Mouse (Mus musculus) midbrain, embryonic 10.5 days (tissue): ENCODE measurements around the gene Prkce. TPM values are rescaled to one million over a fixed set of nuclear protein-coding genes. Genes with fewer than 3 reads are reported as not detected.
A peak's percentile ranks its signal among the peaks of the same experiment; 100 is the strongest.

Experiments used
- DNase-seq: peaks from one replicate; pipeline ENCODE4 v3.0.0-alpha.2; 2017; ENCODE audit warnings: low spot score
- H3K27ac ChIP-seq: fragments of 300-500 bp; sonication (generic); replicated peaks from 2 replicates; pipeline ENCODE4 v1.5.1; 2016; ENCODE audit warnings: mild to moderate bottlenecking
- H3K27me3 ChIP-seq: fragments of 300-500 bp; sonication (generic); 2 replicates; pipeline ENCODE4 v1.6.1; 2016; ENCODE audit warnings: low read depth, mild to moderate bottlenecking; ENCODE audit not compliant: poor library complexity, severe bottlenecking
- H3K36me3 ChIP-seq: fragments of 300-500 bp; sonication (generic); 2 replicates; pipeline ENCODE4 v1.6.1; 2016; ENCODE audit warnings: mild to moderate bottlenecking, moderate library complexity
- H3K4me1 ChIP-seq: fragments of 300-500 bp; sonication (generic); 2 replicates; pipeline ENCODE4 v1.6.1; 2016
- H3K4me3 ChIP-seq: fragments of 300-500 bp; sonication (generic); 2 replicates; pipeline ENCODE4 v1.5.1; 2016; ENCODE audit warnings: mild to moderate bottlenecking, moderate library complexity
- H3K9me3 ChIP-seq: fragments of 300-500 bp; sonication (generic); replicated peaks from 2 replicates; pipeline ENCODE4 v1.6.1; 2016; ENCODE audit warnings: mild to moderate bottlenecking
- WGBS: fragments of 180-500 bp; shearing (Covaris S2); methylation state at CpG from one replicate; pipeline ENCODE4 v1.1.7; 2016; 5-methylcytosine and 5-hydroxymethylcytosine counted together
- polyA plus RNA-seq: library from polyadenylated mRNA; unstranded; fragments of >200 nt; fragmentation: Nextera tagmentation; extraction: Ambion mirVana; gene quantifications from 2 replicates; pipeline ENCODE4 v1.2.1, GENCODE M21; 2016

Prkce gene
- polyA plus RNA-seq, 1 experiment from 2014 or later, result 2.9 TPM

DNA sequence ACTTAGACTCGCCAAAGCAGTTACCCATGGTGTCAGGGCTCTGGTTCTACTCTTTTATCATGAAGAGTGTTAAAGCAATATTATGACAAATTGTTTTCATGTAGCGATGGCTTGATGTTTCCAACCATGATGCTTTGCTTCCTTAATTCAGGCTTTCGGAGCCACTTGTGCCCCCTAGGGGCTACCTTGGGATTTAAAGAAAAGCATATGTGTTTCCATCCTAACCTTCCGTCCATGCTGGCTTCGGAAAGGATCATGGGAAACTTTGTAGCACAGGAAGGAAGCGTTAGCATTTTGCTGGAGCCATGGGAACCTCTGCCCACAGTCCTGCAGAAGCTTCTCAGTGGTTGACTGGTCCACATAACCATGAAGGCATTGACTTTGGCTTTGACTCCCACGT lies 351.0 kb downstream of the Prkce start:
- Histone ChIP-seq H3K4me3 (no peak overlapping the region), H3K4me1 (no peaks in the 10 kb centered on the region), H3K27ac (no peak overlapping the region), H3K9me3 (no peaks in the 10 kb centered on the region), H3K36me3 (no peaks in the 10 kb centered on the region), H3K27me3 (no peaks in the 10 kb centered on the region)
- WGBS, result 90% methylated on average over 7 of the region's 7 CpGs
- DNase-seq, result no peak

DNA sequence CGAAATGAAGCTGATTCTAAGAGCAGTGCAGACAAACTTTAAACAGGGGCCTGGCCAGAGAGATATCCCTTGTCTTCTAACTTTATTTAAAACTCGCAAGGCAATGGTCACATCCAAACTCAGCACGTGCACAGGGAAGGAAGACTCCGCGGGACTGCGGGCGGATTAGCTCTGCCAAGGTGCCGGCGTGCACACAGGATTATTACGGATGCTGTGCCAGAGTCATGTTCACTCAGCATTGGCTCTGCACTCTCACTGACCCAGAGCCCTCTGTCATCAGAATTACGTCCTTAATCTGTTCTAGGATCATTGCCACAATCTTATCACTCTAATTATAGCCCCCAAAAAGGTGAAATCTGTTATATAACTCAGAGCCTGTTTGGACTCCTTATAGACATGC lies 353.7 kb downstream of the Prkce start:
- WGBS, result 93% methylated on average over 11 of the region's 11 CpGs
- no peaks in the 10 kb centered on the region for H3K27me3 ChIP-seq
- H3K9me3 ChIP-seq, result no peaks in the 10 kb centered on the region
- no peaks in the 10 kb centered on the region for H3K4me1 ChIP-seq
- no peak for DNase-seq
- no peak overlapping the region for H3K27ac ChIP-seq
- H3K4me3 ChIP-seq, result no peak overlapping the region
- no peaks in the 10 kb centered on the region for H3K36me3 ChIP-seq

DNA sequence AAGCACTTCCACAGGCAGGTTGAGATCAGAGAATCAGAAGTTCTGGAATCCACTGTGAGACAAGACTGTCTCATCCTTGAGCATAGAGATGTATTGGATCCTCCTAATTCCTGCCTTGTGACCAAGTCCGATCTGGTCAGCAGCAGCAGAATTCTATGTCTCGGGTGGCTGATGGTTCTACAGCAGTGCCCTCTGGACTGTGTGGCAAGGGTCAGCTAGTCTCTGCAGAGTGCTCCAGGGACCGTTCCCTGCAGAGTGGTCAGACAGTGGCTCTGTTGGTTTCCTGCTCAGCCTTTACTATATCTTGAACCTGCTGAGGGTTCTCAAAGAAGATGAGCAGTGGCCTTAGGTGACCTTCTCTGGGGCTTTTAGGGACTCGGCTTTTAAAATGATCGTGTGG lies 355.1 kb downstream of the Prkce start:
- 96% methylated on average over 5 of the region's 5 CpGs for WGBS
- H3K27ac ChIP-seq, result no peak overlapping the region
- H3K27me3 ChIP-seq, result no peaks in the 10 kb centered on the region
- DNase-seq, result no peak
- no peaks in the 10 kb centered on the region for H3K4me1 ChIP-seq
- H3K9me3 ChIP-seq, result no peaks in the 10 kb centered on the region
- no peaks in the 10 kb centered on the region for H3K36me3 ChIP-seq
- H3K4me3 ChIP-seq, result no peak overlapping the region

DNA sequence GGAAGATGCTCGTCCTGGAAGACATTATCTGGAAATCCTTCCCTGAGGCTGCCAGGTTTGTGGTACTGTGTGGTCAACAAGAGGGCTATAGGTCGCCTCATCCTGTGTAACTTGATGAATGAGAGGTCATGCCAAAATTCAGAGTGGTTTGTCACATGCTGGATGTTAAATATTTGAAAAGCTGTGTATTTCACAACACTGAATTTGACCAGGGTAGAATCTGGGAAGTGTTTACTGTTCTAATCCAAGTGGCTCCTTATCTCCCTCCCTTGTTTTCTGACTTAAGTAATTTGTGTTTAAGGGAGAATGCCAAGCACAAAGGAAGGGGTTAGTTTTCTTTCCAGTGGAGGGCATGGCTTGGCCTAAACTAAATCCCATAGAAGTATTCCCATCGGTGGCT lies 355.8 kb downstream of the Prkce start:
- no peak overlapping the region for H3K27ac ChIP-seq
- H3K27me3 ChIP-seq, result no peaks in the 10 kb centered on the region
- H3K9me3 ChIP-seq, result no peaks in the 10 kb centered on the region
- WGBS, result 86% methylated on average over 3 of the region's 3 CpGs
- no peak for DNase-seq
- H3K4me3 ChIP-seq, result no peak overlapping the region
- no peaks in the 10 kb centered on the region for H3K36me3 ChIP-seq
- H3K4me1 ChIP-seq, result no peaks in the 10 kb centered on the region

DNA sequence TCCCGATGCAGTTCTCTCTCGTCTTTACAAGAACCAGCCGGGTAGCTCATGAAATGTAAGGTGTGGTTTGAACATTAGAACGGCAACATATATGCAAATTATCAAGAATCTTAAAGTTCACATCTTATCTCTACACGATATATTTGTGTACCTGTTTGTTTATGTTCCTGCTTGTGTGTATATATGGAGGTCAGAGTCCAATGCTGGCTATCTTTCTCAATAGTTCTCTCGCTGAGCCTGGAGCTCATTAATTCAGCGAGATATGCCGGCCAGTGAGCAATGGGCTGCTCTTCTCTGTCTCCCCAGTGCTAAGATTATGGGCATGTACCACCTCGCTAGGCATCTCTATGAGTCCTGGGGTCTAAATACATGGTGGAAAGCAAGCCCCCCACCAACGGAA lies 356.3 kb downstream of the Prkce start:
- 94% methylated on average over 10 of the region's 10 CpGs for WGBS
- H3K27me3 ChIP-seq, result no peaks in the 10 kb centered on the region
- H3K9me3 ChIP-seq, result no peaks in the 10 kb centered on the region

DNA sequence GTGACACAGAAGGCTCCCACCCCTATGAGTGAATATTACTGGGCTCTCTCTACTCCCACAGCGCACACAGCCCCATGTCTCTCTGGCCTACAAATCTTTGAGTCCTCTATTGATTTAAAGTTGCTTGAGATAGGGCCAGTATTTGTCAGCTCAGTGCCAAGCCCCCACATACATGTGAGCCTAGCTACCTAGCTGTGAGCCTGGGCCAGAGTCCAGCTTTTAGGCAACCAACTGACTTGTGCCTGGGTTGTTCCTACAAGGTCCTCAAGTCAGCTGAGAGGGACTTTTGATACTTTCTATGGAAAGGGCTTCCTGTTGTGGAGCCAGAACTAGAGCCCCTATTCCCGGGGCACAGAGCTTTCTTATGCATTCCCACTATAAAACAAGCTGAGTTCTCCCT lies 357.5 kb downstream of the Prkce start:
- WGBS, result 96% methylated on average over 2 of the region's 2 CpGs
- no peaks in the 10 kb centered on the region for H3K36me3 ChIP-seq
- no peak overlapping the region for H3K27ac ChIP-seq
- no peak for DNase-seq
- no peak overlapping the region for H3K4me3 ChIP-seq
- H3K9me3 ChIP-seq, result no peaks in the 10 kb centered on the region
- H3K27me3 ChIP-seq, result no peaks in the 10 kb centered on the region
- no peaks in the 10 kb centered on the region for H3K4me1 ChIP-seq

More for the DNA sequence above, 356.3 kb downstream of the Prkce start:
- DNase-seq, result no peak
- H3K27ac ChIP-seq, result no peak overlapping the region
- H3K4me1 ChIP-seq, result no peaks in the 10 kb centered on the region
- no peaks in the 10 kb centered on the region for H3K36me3 ChIP-seq
- no peak overlapping the region for H3K4me3 ChIP-seq

DNA sequence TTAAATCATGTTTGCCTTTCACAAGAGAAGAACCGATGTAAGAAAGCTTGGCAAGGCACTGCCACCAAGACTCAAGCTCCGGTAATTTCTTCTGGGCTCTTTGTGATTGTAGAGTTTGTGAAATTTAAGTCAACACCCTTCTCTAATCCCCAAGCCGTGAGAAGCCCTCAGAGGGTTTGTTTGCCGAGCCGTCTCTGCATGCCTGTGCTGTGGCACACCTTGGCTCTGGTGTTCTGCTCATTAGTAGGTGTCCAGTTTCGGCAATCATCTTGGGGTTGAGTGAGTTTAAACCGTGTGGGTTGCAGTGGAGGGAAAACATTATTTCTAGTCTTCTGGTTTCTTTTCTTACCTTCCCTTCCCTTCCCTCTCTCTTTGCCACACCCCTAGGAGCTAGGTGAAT lies 358.4 kb downstream of the Prkce start:
- no peak overlapping the region for H3K27ac ChIP-seq
- no peak overlapping the region for H3K4me3 ChIP-seq
- H3K27me3 ChIP-seq, result no peaks in the 10 kb centered on the region
- H3K4me1 ChIP-seq, result no peaks in the 10 kb centered on the region
- no peak for DNase-seq
- H3K9me3 ChIP-seq, result no peaks in the 10 kb centered on the region
- H3K36me3 ChIP-seq, result no peaks in the 10 kb centered on the region
- 90% methylated on average over 7 of the region's 7 CpGs for WGBS

DNA sequence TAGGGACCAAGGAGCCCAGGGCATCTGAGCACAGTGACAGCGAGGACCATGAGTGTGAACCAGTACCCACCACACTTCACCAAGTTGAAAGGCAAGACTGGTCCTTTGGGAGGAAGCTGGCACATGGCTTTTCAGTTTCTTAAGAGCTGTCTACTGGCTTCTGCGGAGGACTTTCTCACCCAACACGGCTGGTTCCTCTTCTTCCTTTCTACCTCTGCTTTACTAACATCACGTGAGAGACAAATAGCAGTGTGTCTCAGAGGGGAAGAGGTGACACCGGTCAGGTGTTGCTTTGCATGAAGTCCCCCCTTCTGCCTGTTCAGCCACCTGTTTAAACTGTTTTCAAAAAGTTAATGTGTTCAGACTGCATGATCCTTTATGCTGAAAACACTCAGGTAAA lies 359.7 kb downstream of the Prkce start:
- H3K4me3 ChIP-seq, result no peak overlapping the region
- H3K36me3 ChIP-seq, result no peaks in the 10 kb centered on the region
- no peak for DNase-seq
- H3K9me3 ChIP-seq, result no peaks in the 10 kb centered on the region
- no peaks in the 10 kb centered on the region for H3K27me3 ChIP-seq
- no peak overlapping the region for H3K27ac ChIP-seq
- H3K4me1 ChIP-seq, result no peaks in the 10 kb centered on the region
- WGBS, result 91% methylated on average over 5 of the region's 5 CpGs

DNA sequence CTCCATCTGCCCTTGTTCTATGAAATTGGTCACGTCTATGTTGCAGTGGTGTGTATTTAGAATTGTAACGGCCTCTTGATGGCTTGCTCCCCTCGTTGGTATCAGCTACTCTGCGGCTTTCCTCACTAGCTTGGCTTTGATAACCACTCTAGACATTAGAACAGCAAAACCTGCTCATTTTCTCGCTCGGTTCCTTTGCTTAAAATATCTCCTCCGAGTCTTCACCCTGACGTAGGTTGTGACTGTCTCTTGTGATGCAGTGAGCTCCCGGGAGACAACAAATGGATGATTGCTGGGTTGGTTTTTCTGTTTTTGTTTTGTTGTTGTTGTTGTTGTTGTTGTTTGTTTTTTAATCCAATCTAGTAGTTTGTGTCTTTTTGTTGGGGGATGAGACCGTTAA lies 361.4 kb downstream of the Prkce start:
- Histone ChIP-seq H3K27me3 (no peaks in the 10 kb centered on the region), H3K27ac (no peak overlapping the region), H3K9me3 (no peaks in the 10 kb centered on the region), H3K4me3 (no peak overlapping the region), H3K36me3 (no peaks in the 10 kb centered on the region), H3K4me1 (peaks cover 14% of the 10 kb centered on the region)
- WGBS, result 86% methylated on average over 10 of the region's 10 CpGs
- DNase-seq, result no peak

DNA sequence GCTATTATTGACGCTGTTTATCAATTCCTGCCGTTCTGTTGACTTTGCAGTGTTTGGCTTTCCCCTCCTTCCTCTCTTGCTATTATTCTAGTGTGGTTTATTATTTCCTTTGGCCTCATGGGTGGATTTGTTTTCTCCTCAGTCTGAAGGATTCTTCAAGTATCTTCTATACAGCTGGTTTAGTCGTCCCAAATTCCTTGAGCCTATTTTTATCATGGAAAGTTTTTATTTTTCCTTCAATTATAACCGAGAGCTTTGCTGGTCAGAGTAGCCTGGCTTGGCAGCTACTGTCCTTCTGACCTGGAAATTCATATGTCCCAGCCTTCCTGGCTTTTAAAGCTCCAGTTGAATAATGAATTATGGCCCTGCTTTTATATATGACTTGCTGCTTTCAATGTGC lies 361.8 kb downstream of the Prkce start:
- H3K27me3 ChIP-seq, result no peaks in the 10 kb centered on the region
- no peak for DNase-seq
- no peaks in the 10 kb centered on the region for H3K9me3 ChIP-seq
- H3K4me1 ChIP-seq, result peaks cover 14% of the 10 kb centered on the region
- WGBS, result 86% methylated on average over 4 of the region's 4 CpGs
- no peaks in the 10 kb centered on the region for H3K36me3 ChIP-seq
- H3K4me3 ChIP-seq, result no peak overlapping the region
- no peak overlapping the region for H3K27ac ChIP-seq

DNA sequence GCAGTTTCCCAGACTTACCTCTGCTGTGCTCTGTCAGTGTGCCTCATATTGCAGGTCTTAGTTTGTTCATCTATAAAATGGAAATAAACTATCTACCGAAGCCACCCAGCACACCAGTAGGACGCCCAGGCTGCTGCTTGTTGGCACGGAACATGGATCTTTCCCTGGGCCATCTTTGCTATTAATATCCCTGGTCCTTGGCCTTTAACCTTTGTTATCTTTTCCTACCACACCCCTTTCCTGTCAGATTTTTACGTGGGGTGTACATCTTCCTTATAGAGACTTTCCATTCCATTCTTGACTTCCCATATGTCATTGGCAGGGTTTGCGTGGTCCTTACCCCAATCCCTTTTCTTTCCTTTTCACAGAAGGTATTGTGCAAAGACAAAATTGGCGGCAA lies 363.6 kb downstream of the Prkce start:
- H3K9me3 ChIP-seq, result no peaks in the 10 kb centered on the region

DNA sequence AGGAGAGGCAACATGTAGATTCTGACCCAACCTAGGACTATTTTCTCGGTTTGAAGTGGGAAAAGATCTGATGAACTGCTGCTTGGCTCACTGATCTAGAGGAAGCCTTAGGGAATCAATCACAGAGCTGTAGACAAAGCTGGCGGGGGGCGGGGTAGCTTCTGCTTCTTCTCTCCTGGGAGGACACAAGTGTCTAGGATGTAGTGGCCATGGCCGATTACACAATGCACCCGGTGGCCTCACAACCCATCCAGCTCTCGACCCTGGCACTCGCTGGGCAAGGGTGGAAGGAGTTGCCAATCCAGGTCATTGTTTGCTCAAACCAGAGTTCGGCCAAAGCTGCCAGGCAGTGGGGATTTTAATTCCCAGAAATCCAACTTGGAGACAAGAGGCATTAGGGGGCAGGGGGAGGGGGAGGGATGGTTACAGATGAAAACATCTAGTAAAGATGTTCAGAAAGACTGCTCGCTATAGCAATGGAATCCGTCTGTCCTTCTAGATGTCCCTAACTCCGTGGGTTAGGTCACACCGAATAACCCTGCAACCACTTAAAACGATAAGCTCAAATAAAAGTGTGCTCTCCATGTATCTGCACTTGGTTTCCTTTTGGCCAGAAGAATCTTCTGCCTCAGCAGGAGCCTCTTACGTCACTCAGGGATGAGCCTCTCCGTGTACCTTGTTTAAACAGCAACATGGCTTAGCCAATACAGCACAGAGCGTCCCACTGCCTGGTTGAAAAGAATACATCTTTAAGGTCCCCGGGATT lies 365.4 kb downstream of the Prkce start:
- H3K4me3 ChIP-seq, result no peak overlapping the region
- no peaks in the 10 kb centered on the region for H3K27me3 ChIP-seq
- peaks cover 22% of the 10 kb centered on the region for H3K4me1 ChIP-seq
- DNase-seq, result no peak
- no peaks in the 10 kb centered on the region for H3K36me3 ChIP-seq
- peak overlapping the region; percentile 17; the same call in 1 of the 2 replicates for H3K27ac ChIP-seq
- no peaks in the 10 kb centered on the region for H3K9me3 ChIP-seq
- WGBS, result 72% methylated on average over 17 of the region's 17 CpGs

More for the DNA sequence above, 363.6 kb downstream of the Prkce start:
- Histone ChIP-seq H3K27ac (no peak overlapping the region), H3K4me3 (no peak overlapping the region), H3K27me3 (no peaks in the 10 kb centered on the region), H3K4me1 (peaks cover 15% of the 10 kb centered on the region), H3K36me3 (no peaks in the 10 kb centered on the region)
- 89% methylated on average over 6 of the region's 6 CpGs for WGBS
- DNase-seq, result no peak

DNA sequence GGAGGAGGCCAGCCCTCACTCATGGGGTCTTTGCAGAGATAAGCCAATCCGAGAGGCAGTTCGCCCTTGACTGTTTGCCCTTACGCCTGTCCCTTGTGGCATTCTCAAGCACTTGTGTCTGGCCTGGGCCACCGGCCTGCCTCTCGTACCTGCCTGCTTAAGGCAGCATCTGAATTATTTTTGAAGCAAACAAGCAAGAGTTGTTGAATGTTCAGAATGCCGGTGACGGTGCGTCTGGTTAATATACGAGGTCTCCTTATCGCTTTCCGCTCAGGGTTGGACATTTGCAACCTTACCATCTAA lies 365.9 kb downstream of the Prkce start:
- DNase-seq, result no peak
- 86% methylated on average over 11 of the region's 11 CpGs for WGBS

DNA sequence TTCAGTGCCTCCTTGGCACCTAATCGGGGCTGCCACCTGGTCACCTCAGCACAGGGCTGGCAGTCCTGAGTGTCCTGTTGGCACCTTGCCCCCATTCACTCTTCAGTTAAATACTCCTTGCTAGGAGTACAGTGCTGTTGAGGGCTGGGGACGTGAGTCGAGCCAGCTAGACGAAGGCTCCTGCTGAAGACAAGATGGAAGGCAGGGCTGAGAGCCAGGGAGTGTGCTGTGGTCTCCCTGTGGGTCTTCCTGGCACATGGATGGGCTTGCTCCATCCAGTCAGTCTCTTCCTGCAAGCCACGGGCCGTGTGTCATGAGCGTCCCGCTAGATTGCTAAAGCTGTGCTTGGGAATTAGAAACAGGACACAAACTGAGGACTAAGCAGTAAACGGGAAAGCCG lies 367.5 kb downstream of the Prkce start:
- WGBS, result 83% methylated on average over 10 of the region's 10 CpGs
- H3K27ac ChIP-seq, result no peak overlapping the region
- no peak overlapping the region for H3K4me3 ChIP-seq
- no peaks in the 10 kb centered on the region for H3K36me3 ChIP-seq
- H3K27me3 ChIP-seq, result no peaks in the 10 kb centered on the region
- peaks cover 22% of the 10 kb centered on the region for H3K4me1 ChIP-seq
- no peak for DNase-seq
- no peaks in the 10 kb centered on the region for H3K9me3 ChIP-seq

More for the DNA sequence above, 365.9 kb downstream of the Prkce start:
- Histone ChIP-seq H3K27ac (no peak overlapping the region), H3K4me1 (peaks cover 22% of the 10 kb centered on the region), H3K9me3 (no peaks in the 10 kb centered on the region), H3K36me3 (no peaks in the 10 kb centered on the region), H3K27me3 (no peaks in the 10 kb centered on the region), H3K4me3 (no peak overlapping the region)
